Mouse (Mus musculus) heart, postnatal 36 days (tissue): ENCODE measurements around the gene Plcz1. TPM values are rescaled to one million over a fixed set of nuclear protein-coding genes. Genes with fewer than 3 reads are reported as not detected.

ENCODE experiments used
- DNase-seq, 2 experiments: peaks; one replicate each; pipeline ENCODE4 v3.0.0; 2021 to 2022
- intact Hi-C: fragments of 180-260 bp; cut with DNase I; formaldehyde crosslinking; loops from one replicate; pipeline ENCODE4 v1.15.1; 2025
- total RNA-seq, 2 experiments: library from RNA; stranded (reverse); gene quantifications; 2 replicates each; pipeline ENCODE4 v1.2.3; 2021

The Plcz1 gene
- total RNA-seq, 2 experiments from 2014 or later, result not detected

GRCm38 (mm10) chr6:139957531-139958241, 83.6 kb downstream of the Plcz1 start:
- DNase-seq, result no peak
- intact Hi-C loops, result no loop called here

- intact Hi-C loops, result no loop called here
- peak in 1 of 2 experiments; percentile 8 for DNase-seq
Measured at GRCm38 (mm10) chr6:139953596-139953995, 87.7 kb downstream of the Plcz1 start.

GRCm38 (mm10) chr6:139947106-139947879, 94.0 kb downstream of the Plcz1 start:
- no peak for DNase-seq
- intact Hi-C loops, result no loop called here

Other genes with a start within 250 kb of the Plcz1 start
- not detected for gene Capza3, start 205 bp downstream of the Plcz1 start, total RNA-seq